Mouse (Mus musculus) hindbrain, embryonic 12.5 days (tissue): ENCODE data around the gene Eppin. TPM values are rescaled to one million over a fixed set of nuclear protein-coding genes. Genes with fewer than 3 reads are reported as not detected.
A peak's percentile ranks its signal among the peaks of the same experiment; 100 is the strongest.

ENCODE experiments used
- ATAC-seq: fragments of 200-750 bp; cut with Nextera tagmentation; 2 replicates; pipeline ENCODE4 v1.8.0; 2017; ENCODE audit warnings: moderate TSS enrichment; ENCODE audit not compliant: low FRiP score
- H3K27ac ChIP-seq: fragments of 300-500 bp; sonication (generic); 2 replicates; pipeline ENCODE4 v1.5.1; 2016; ENCODE audit warnings: mild to moderate bottlenecking
- H3K27me3 ChIP-seq: fragments of 300-500 bp; sonication (generic); 2 replicates; pipeline ENCODE4 v1.6.1; 2016; ENCODE audit warnings: mild to moderate bottlenecking
- H3K36me3 ChIP-seq: fragments of 300-500 bp; sonication (generic); 2 replicates; pipeline ENCODE4 v1.6.1; 2016; ENCODE audit warnings: mild to moderate bottlenecking
- H3K4me1 ChIP-seq: fragments of 300-500 bp; sonication (generic); 2 replicates; pipeline ENCODE4 v1.6.1; 2016
- H3K4me2 ChIP-seq: fragments of 300-500 bp; sonication (generic); replicated peaks from 2 replicates; pipeline ENCODE4 v1.6.1; 2016; ENCODE audit warnings: mild to moderate bottlenecking
- H3K4me3 ChIP-seq: fragments of 300-500 bp; sonication (generic); 2 replicates; pipeline ENCODE4 v1.5.1; 2016; ENCODE audit warnings: mild to moderate bottlenecking
- H3K9ac ChIP-seq: fragments of 300-500 bp; sonication (generic); 2 replicates; pipeline ENCODE4 v1.6.1; 2016; ENCODE audit warnings: mild to moderate bottlenecking, moderate library complexity
- H3K9me3 ChIP-seq: fragments of 300-500 bp; sonication (generic); replicated peaks from 2 replicates; pipeline ENCODE4 v1.6.1; 2016; ENCODE audit warnings: mild to moderate bottlenecking
- WGBS: fragments of 180-500 bp; shearing (Covaris S2); methylation state at CpG from one replicate; pipeline ENCODE4 v1.1.7; 2016; 5-methylcytosine and 5-hydroxymethylcytosine counted together
- polyA plus RNA-seq: library from polyadenylated mRNA; unstranded; fragments of >200 nt; fragmentation: Nextera tagmentation; extraction: Ambion mirVana; gene quantifications from 2 replicates; pipeline ENCODE4 v1.2.1, GENCODE M21; 2016

The Eppin gene
- polyA plus RNA-seq, 1 experiment from 2014 or later = not detected

DNA sequence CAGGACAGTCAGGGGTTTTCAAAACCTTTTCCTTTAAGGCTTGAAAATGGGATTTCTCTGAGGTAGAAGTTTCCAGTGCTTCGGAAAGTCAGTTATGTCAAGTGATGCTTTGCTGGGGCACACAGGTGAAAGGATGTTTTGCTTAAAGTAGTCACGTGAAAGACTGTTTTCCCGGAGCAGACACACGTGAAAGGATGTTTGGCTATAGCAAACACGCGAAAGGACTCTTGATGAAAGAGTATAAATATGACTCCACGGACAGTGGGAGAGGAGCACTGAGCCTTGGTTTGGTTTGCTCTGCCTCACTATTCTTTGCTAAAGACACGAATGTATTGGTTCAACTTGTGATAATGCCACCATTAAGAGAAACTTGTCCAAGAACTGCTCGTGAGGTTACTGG, 41.9 kb downstream of the Eppin start:
- peaks cover 7% of the 10 kb centered on the region for H3K4me1 ChIP-seq
- H3K4me3 ChIP-seq = no peak overlapping the region
- H3K9ac ChIP-seq = no peak overlapping the region
- no peaks in the 10 kb centered on the region for H3K36me3 ChIP-seq
- no peak for ATAC-seq
- no peak overlapping the region for H3K4me2 ChIP-seq
- no peaks in the 10 kb centered on the region for H3K9me3 ChIP-seq
- no peak overlapping the region for H3K27ac ChIP-seq
- 90% methylated on average over 9 of the region's 9 CpGs for WGBS
- no peaks in the 10 kb centered on the region; the same call in 1 of the 2 replicates for H3K27me3 ChIP-seq

DNA sequence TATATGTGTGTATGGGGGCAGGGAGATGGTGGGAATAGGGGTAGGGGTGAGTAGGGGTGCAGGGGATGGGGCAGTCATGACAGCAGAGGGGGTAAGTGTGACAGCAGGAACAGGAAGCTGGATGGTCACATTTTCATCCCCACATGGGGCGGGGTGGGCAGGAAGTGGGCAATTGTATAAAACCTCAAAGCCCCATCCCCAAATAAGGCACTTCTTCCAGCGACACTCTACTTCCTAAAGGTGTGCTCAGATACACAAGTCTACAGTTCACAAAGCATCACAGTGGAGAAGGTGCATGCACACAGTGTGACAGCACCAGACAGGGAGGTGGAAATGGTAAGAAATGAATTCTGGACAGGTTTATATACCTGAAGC, 42.5 kb downstream of the Eppin start:
- Histone ChIP-seq H3K27me3 (no peaks in the 10 kb centered on the region; the same call in 1 of the 2 replicates), H3K4me1 (peaks cover 7% of the 10 kb centered on the region), H3K9me3 (no peaks in the 10 kb centered on the region), H3K4me3 (no peak overlapping the region), H3K36me3 (no peaks in the 10 kb centered on the region), H3K9ac (no peak overlapping the region), H3K4me2 (no peak overlapping the region), H3K27ac (no peak overlapping the region)
- no peak for ATAC-seq
- WGBS = 78% methylated on average over 2 of the region's 2 CpGs

DNA sequence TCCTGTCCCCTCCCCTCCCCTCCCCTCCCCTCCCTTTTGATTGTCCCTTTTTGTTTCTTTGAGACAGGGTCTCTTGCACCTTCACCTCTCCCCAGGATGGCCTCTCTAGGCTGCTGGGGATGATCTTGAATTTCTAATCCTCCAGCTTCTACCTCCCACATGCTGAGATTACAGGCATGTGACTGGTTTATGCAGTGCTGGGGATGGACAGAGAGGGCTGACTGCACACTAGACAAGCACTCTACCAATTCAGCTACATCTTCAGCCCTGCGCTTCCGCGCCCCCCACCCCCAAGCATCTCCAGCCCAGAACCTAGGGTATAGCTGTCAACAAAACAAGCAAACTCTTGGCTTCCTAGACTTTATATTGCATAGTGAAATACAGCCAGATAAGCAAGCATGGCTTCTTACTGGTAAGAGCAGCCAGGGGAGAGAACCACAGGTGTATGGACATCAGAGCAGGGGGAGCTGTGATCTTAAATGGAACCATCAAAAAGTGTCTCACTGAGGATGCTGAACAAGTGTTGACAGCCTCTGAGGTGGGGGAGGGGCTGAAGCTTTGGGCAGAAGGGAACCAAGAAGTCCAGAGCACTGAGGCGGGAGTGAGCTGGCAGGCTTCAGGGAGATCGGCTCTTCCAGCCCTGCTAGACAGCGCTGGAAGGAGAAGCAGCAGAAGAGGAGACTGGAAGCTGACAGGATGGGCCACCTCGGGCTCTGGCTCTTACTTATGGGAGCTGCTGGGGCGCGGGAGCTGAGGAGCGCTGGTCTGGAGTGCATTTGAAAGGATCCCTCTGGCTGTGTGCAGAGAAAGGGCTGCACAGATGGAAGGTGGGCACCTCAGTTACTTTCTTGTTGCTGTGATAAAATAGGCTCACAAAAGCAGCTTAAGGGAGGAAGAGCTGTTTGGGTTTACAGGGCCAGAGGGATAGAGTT, 43.2 kb downstream of the Eppin start:
- 25% methylated on average over 10 of the region's 10 CpGs for WGBS
- H3K27me3 ChIP-seq = no peaks in the 10 kb centered on the region; the same call in 1 of the 2 replicates
- H3K4me1 ChIP-seq = peaks cover 7% of the 10 kb centered on the region
- H3K36me3 ChIP-seq = no peaks in the 10 kb centered on the region
- ATAC-seq = no peak
- no peak overlapping the region for H3K9ac ChIP-seq
- no peak overlapping the region for H3K27ac ChIP-seq
- peak overlapping the region; percentile 21; the same call in 1 of the 2 replicates for H3K4me2 ChIP-seq
- no peaks in the 10 kb centered on the region for H3K9me3 ChIP-seq
- no peak overlapping the region for H3K4me3 ChIP-seq

- H3K9ac ChIP-seq = no peak overlapping the region
- WGBS = 47% methylated on average over 4 of the region's 4 CpGs
- no peak for ATAC-seq
Observed at GRCm38 (mm10) chr2:164549338-164549737, 44.1 kb downstream of the Eppin start.

GRCm38 (mm10) chr2:164544454-164545097, 48.8 kb downstream of the Eppin start:
- no peak overlapping the region for H3K4me3 ChIP-seq
- H3K9ac ChIP-seq = no peak overlapping the region
- H3K4me1 ChIP-seq = no peaks in the 10 kb centered on the region
- no peaks in the 10 kb centered on the region for H3K9me3 ChIP-seq
- no peak for ATAC-seq
- 47% methylated on average over 5 of the region's 5 CpGs for WGBS
- H3K4me2 ChIP-seq = no peak overlapping the region
- no peak overlapping the region for H3K27ac ChIP-seq
- H3K27me3 ChIP-seq = no peaks in the 10 kb centered on the region
- H3K36me3 ChIP-seq = no peaks in the 10 kb centered on the region

More at GRCm38 (mm10) chr2:164549338-164549737, 44.1 kb downstream of the Eppin start:
- no peaks in the 10 kb centered on the region for H3K36me3 ChIP-seq
- no peak overlapping the region for H3K4me3 ChIP-seq
- peaks cover 7% of the 10 kb centered on the region for H3K4me1 ChIP-seq
- H3K9me3 ChIP-seq = no peaks in the 10 kb centered on the region
- no peak overlapping the region for H3K27ac ChIP-seq
- no peak overlapping the region for H3K4me2 ChIP-seq
- no peaks in the 10 kb centered on the region; the same call in 1 of the 2 replicates for H3K27me3 ChIP-seq

- Histone ChIP-seq H3K9ac (no peak overlapping the region), H3K27ac (no peak overlapping the region), H3K27me3 (no peaks in the 10 kb centered on the region), H3K36me3 (no peaks in the 10 kb centered on the region), H3K4me2 (no peak overlapping the region), H3K4me3 (no peak overlapping the region), H3K9me3 (no peaks in the 10 kb centered on the region), H3K4me1 (no peaks in the 10 kb centered on the region)
- WGBS = 62% methylated on average over 2 of the region's 2 CpGs
- no peak for ATAC-seq
Observed at GRCm38 (mm10) chr2:164543745-164544144, 49.6 kb downstream of the Eppin start.

DNA sequence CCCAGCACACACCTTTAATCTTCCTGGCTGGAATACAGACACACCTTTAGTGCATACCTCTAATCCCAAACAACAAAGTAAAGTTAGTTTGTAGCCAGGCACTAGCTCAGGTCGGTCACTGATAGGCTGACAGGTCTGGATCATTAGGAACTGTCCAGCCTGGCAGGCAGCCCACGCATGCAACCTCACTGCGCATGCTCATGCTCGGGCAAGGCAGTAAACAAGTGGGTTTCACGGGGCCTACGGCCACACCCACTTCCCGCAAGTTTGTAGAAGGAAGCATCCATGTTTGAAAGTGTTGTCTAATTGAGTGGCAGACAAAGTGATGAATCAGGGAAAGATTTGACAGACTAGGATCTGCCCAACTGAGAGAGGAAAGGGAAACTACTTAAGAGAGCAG, 50.8 kb downstream of the Eppin start:
- 87% methylated on average over 7 of the region's 7 CpGs for WGBS
- Histone ChIP-seq H3K27ac (no peak overlapping the region), H3K9me3 (no peaks in the 10 kb centered on the region), H3K27me3 (no peaks in the 10 kb centered on the region), H3K36me3 (no peaks in the 10 kb centered on the region), H3K4me3 (no peak overlapping the region), H3K9ac (no peak overlapping the region), H3K4me1 (no peaks in the 10 kb centered on the region), H3K4me2 (no peak overlapping the region)
- no peak for ATAC-seq

GRCm38 (mm10) chr2:164542132-164542531, 51.3 kb downstream of the Eppin start:
- ATAC-seq = no peak
- H3K27ac ChIP-seq = no peak overlapping the region
- WGBS = 83% methylated on average over 5 of the region's 5 CpGs
- H3K4me3 ChIP-seq = no peak overlapping the region
- H3K9me3 ChIP-seq = no peaks in the 10 kb centered on the region
- H3K4me1 ChIP-seq = no peaks in the 10 kb centered on the region
- no peaks in the 10 kb centered on the region for H3K27me3 ChIP-seq
- no peaks in the 10 kb centered on the region for H3K36me3 ChIP-seq
- H3K4me2 ChIP-seq = no peak overlapping the region
- H3K9ac ChIP-seq = no peak overlapping the region

DNA sequence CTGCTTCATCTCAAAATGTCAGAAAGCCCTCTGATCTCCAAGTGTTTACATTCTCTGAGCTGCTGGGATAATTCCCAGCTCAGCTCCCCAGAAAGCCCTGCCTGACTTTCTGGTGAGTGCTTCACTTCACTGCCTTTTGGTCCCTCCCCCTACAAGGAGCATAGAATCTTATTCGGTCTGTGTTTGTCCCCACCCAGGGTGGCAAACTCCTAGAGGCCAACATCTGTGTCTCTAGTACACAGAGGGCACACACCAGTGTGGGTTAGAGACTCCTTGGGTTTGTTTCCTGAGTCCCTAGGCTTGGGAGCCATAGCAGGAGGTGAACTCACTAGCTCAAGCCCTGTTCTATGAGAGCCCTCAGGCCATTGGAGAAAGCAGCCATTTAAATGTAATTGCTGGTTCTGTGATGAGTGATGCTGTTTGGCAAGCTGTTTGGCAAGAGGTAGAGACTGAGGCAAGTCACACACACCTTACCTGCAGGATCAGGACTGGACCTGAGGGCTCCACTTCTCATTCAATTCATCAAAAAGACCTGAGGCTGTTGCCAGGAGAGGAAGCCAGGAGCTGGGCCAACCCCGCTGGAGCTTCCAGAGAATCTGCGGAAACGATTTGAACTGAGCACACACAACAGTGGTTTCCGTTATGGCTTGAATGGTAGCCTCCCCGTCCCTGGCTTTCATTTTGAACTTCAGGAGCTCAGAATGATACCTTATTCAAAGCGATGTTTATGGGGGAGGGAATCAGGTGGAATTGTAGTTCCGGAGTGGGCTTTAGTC, 52.6 kb downstream of the Eppin start:
- Histone ChIP-seq H3K36me3 (no peaks in the 10 kb centered on the region), H3K27me3 (no peaks in the 10 kb centered on the region), H3K4me1 (no peaks in the 10 kb centered on the region), H3K9me3 (no peaks in the 10 kb centered on the region), H3K4me2 (no peak overlapping the region), H3K9ac (no peak overlapping the region), H3K4me3 (no peak overlapping the region), H3K27ac (no peak overlapping the region)
- ATAC-seq = no peak
- 49% methylated on average over 8 of the region's 8 CpGs for WGBS

Other genes with a start within 250 kb of the Eppin start
- gene Slpi, start 204.5 kb downstream of the Eppin start, polyA plus RNA-seq = 1.2 and 2.0 TPM in 2 replicates
- gene Rbpjl, start 190.5 kb downstream of the Eppin start, polyA plus RNA-seq = 0.33 and 0.37 TPM in 2 replicates
- 31.5 and 39.5 TPM in 2 replicates for gene Matn4, start 188.4 kb downstream of the Eppin start, polyA plus RNA-seq
- gene Sdc4, start 149.7 kb downstream of the Eppin start, polyA plus RNA-seq = 17.6 and 18.8 TPM in 2 replicates
- gene Sys1, start 136.6 kb downstream of the Eppin start, polyA plus RNA-seq = 65.1 and 71.5 TPM in 2 replicates
- gene Gm20458, start 132.6 kb downstream of the Eppin start, polyA plus RNA-seq = 1.2 and 5.7 TPM in 2 replicates
- gene Trp53tg5, start 119.9 kb downstream of the Eppin start, polyA plus RNA-seq = not detected in 2 replicates
- gene Dbndd2, start 107.5 kb downstream of the Eppin start, polyA plus RNA-seq = 5.1 and 7.2 TPM in 2 replicates
- 48.9 and 53.3 TPM in 2 replicates for gene Pigt, start 96.1 kb downstream of the Eppin start, polyA plus RNA-seq
- gene Wfdc2, start 31.2 kb downstream of the Eppin start, polyA plus RNA-seq = 21.0 and 48.2 TPM in 2 replicates
- gene Spint3, start 20.1 kb downstream of the Eppin start, polyA plus RNA-seq = not detected in 2 replicates
- not detected in 2 replicates for gene Wfdc6a, start 8.1 kb downstream of the Eppin start, polyA plus RNA-seq
- gene Wfdc6b, start 19.9 kb upstream of the Eppin start, polyA plus RNA-seq = not detected in 2 replicates
- not detected in 2 replicates for gene Wfdc8, start 20.0 kb upstream of the Eppin start, polyA plus RNA-seq
- not detected in 2 replicates for gene Wfdc16, start 45.2 kb upstream of the Eppin start, polyA plus RNA-seq
- gene Wfdc10, start 62.5 kb upstream of the Eppin start, polyA plus RNA-seq = not detected in 2 replicates
- gene Wfdc9, start 63.0 kb upstream of the Eppin start, polyA plus RNA-seq = not detected in 2 replicates
- not detected in 2 replicates for gene Wfdc11, start 80.5 kb upstream of the Eppin start, polyA plus RNA-seq
- not detected in 2 replicates for gene Wfdc13, start 91.5 kb upstream of the Eppin start, polyA plus RNA-seq
- not detected in 2 replicates for gene Spint4, start 104.9 kb upstream of the Eppin start, polyA plus RNA-seq
- not detected in 2 replicates for gene Spint5, start 121.7 kb upstream of the Eppin start, polyA plus RNA-seq
- gene Wfdc3, start 152.3 kb upstream of the Eppin start, polyA plus RNA-seq = 1.0 and 1.2 TPM in 2 replicates
- gene Dnttip1, start 152.4 kb upstream of the Eppin start, polyA plus RNA-seq = 85.3 and 89.7 TPM in 2 replicates
- 296 and 341 TPM in 2 replicates for gene Ube2c, start 176.3 kb upstream of the Eppin start, polyA plus RNA-seq
- 4.9 and 31.3 TPM in 2 replicates for gene Tnnc2, start 186.4 kb upstream of the Eppin start, polyA plus RNA-seq
- gene Snx21, start 192.2 kb upstream of the Eppin start, polyA plus RNA-seq = 15.0 and 15.7 TPM in 2 replicates
- gene Acot8, start 211.3 kb upstream of the Eppin start, polyA plus RNA-seq = 15.3 and 17.0 TPM in 2 replicates
- 11.9 and 12.2 TPM in 2 replicates for gene Zswim3, start 211.5 kb upstream of the Eppin start, polyA plus RNA-seq
- 21.4 and 22.3 TPM in 2 replicates for gene Zswim1, start 229.1 kb upstream of the Eppin start, polyA plus RNA-seq
- gene Spata25, start 234.9 kb upstream of the Eppin start, polyA plus RNA-seq = not detected in 2 replicates
- 108 and 112 TPM in 2 replicates for gene Ctsa, start 239.3 kb upstream of the Eppin start, polyA plus RNA-seq
- gene Neurl2, start 239.9 kb upstream of the Eppin start, polyA plus RNA-seq = 5.5 and 6.1 TPM in 2 replicates